Mouse (Mus musculus) large intestine, adult 2 months (tissue): Measurements from ENCODE around the gene Ces3b. TPM values are rescaled to one million over a fixed set of nuclear protein-coding genes. Genes with fewer than 3 reads are reported as not detected.
"Not testable (repeated sequence)": the region's sequence is repeated elsewhere in the genome, so short reads cannot be mapped to it uniquely, and the experiment has no call there.

Experiments used
- DNase-seq: peaks from one replicate; pipeline ENCODE4 v3.0.0-alpha.2; 2012; ENCODE audit warnings: low read depth, low spot score
- WGBS: fragments of 180-500 bp; shearing (Covaris S2); methylation state at CpG from one replicate; pipeline ENCODE4 v1.1.7; 2018; 5-methylcytosine and 5-hydroxymethylcytosine counted together
- polyA plus RNA-seq: library from polyadenylated mRNA; depleted of rRNA; stranded (reverse); fragments of >200 nt; gene quantifications from 2 replicates; pipeline ENCODE4 v1.2.3, GENCODE M21; 2012; rRNA removed

Gene Ces3b
- not detected in 2 replicates for polyA plus RNA-seq

GRCm38 (mm10) chr8:105083449-105084050 is at the start of gene Ces3b:
Gene Ces3b, plus strand, starts transcription at chr8:105083753.
- 39% methylated on average over 7 of the region's 7 CpGs for WGBS
- no peak for DNase-seq

DNA sequence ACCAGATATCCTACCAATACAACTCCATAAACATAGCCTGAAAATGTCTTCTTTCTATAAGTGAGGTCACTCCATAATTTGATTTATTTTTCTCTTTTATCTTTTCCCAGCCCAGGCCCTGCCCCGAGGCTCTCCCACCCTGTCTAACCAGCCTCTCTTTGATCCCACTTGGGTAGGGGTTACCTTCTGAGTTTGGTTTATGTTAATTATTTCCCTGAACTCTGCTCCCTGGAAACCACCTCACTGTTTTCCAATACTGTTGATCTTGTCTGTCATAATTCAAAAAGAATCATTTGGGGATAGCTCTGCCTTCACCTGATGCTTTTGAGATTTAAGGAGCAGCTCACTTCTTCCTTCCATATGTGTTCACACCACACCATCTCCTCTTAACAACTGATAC is 40.0 kb upstream of the Ces3b start:
- WGBS, result 28% methylated on average over 1 of the region's 1 CpGs
- DNase-seq, result no peak

DNA sequence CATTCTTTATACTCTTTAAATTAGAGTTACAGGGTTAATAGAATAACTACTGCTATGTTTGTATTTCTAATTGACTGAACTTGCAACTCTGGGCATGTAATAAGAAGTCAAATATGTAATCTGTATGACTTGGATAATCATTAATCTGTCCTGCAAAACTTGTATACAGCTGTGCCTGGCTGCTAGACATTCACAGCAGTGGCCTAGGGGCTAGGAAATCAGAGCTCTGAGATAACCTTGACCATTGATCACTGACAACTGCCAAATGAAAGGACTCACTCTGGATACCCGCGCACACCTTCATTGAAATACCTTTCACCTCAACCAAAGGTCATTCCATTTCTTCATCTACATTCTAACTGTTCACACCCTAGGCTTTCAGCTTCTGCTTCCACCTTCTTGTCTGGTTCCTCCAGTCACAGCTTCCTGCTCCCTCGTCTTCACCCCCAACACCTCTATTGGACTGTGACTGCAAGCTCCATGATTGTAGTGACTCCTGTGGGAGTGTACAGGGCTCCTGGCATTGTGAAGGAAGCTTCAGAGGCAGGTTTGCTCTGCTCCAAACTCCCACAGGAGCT is 37.6 kb upstream of the Ces3b start:
- no peak for DNase-seq
- WGBS, result 49% methylated on average over 3 of the region's 3 CpGs

- DNase-seq, result no peak
- 48% methylated on average over 3 of the region's 3 CpGs for WGBS
Observed at GRCm38 (mm10) chr8:105048371-105048854, 35.1 kb upstream of the Ces3b start, which contains the start of gene Ces3a. Gene Ces3a, plus strand, starts transcription at chr8:105048601.

GRCm38 (mm10) chr8:105056211-105056610 is 27.3 kb upstream of the Ces3b start:
- no peak for DNase-seq
- 93% methylated on average over 4 of the region's 4 CpGs for WGBS

DNA sequence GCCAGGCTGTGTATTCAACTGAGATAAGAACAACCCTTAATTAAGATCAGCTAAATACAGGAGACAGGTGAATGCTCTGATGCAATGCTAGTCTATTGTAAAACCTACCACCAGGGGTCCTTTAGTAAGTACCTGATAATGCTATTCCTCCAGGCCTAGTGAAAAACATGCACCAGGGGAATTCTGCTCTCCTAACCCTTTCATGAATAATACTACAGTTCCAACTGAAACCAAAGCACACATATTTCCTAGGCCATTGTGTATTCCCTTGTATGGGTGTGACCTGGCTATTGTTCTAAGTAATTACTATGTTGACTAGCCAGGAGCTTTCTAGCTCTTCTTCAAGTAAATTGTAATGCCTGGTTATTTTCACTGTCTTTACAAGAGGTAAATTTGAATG is 23.5 kb upstream of the Ces3b start:
- DNase-seq, result no peak

GRCm38 (mm10) chr8:105066761-105067160 is 16.8 kb upstream of the Ces3b start:
- WGBS, result 10% methylated on average over 1 of the region's 1 CpGs
- no peak for DNase-seq

DNA sequence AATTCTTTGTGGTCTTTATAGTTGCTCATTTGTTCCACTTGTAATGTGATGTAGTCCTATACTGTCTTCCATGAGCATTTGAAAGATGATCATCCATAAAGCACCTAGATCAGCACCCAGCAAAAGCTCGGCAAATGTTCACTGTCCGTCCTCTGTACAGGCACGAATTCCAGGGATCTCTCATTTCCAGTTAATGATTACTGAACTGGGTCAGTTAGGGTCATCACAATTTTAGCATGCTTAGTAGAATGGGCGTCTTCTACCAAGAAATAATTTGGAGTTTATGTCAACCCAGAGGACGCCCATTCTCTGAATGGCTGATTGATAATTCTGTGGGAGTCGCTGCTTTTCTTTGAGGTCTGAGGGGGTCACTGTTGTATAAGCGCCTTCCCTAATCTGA is 15.6 kb upstream of the Ces3b start:
- WGBS, result 56% methylated on average over 7 of the region's 7 CpGs
- not testable (repeated sequence) for DNase-seq

DNA sequence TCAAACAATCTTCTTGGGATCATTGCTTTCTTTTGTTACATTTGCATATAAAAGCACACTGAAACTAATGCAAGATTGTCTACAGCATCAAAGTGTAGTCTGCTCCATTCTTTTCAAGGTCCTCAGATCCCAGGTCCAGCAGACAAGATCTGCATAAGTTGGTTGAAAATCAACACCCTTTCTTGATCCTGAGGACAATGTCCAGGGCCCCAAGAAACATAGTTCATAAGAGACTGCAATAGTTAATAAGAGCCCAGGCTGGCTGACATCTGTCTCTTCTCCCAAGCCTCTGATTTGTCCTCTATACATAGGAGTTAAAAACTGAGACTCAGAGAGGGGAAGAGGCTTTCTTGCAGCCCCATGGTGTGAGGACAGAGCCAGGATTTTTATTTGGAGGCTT is 14.6 kb upstream of the Ces3b start:
- DNase-seq, result no peak

DNA sequence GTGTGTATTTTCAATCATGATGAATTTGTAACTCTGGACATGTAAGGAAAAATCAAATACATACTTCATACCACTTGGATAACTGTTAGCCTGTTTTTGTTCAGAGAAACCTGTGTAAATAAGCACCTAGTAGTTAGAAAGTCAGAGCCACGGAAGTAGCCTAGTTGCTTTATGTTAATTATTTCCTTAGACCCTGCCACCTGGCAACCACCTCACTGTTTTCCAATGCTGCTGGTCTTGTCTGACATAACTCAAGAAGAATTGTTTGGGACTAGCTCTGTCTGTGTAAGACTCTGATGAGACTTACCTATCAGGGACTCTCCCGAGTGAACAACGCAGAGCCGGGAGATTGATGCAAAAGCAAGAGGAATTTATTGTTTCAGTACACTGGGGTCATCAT is 7.0 kb upstream of the Ces3b start:
- WGBS, result 83% methylated on average over 4 of the region's 4 CpGs
- DNase-seq, result no peak

- WGBS, result 77% methylated on average over 6 of the region's 6 CpGs
Observed at GRCm38 (mm10) chr8:105077071-105077470, 6.5 kb upstream of the Ces3b start.

GRCm38 (mm10) chr8:105078591-105078990 is 5.0 kb upstream of the Ces3b start:
- WGBS, result 88% methylated on average over 5 of the region's 5 CpGs
- no peak for DNase-seq

More at GRCm38 (mm10) chr8:105077071-105077470, 6.5 kb upstream of the Ces3b start:
- DNase-seq, result no peak

- DNase-seq, result no peak
- WGBS, result 14% methylated on average over 5 of the region's 5 CpGs
Observed at GRCm38 (mm10) chr8:105080814-105081336, 2.7 kb upstream of the Ces3b start.

DNA sequence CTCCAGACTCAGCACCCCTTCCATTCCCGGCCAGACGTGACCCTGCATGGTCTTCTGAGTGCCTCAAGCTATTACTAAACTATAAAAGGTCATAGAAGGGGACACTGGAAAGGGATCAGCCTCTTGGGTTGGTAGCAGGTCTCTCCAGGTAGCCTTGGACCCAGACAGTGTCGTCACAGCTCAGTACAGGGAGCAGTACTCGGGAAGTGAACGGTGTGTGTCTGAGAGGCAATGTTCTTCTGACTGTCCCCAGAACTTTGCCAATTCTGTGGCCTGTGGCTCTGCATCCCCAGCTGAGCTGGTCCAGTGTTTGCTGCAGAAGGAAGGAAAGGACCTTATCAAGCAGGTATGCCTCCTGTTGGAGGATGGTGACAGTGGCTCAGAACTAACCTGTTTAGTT is 4.6 kb downstream of the Ces3b start:
- 84% methylated on average over 5 of the region's 5 CpGs for WGBS
- DNase-seq, result not testable (repeated sequence)

GRCm38 (mm10) chr8:105088581-105088980 is 5.0 kb downstream of the Ces3b start:
- no peak for DNase-seq
- WGBS, result 72% methylated on average over 4 of the region's 4 CpGs

DNA sequence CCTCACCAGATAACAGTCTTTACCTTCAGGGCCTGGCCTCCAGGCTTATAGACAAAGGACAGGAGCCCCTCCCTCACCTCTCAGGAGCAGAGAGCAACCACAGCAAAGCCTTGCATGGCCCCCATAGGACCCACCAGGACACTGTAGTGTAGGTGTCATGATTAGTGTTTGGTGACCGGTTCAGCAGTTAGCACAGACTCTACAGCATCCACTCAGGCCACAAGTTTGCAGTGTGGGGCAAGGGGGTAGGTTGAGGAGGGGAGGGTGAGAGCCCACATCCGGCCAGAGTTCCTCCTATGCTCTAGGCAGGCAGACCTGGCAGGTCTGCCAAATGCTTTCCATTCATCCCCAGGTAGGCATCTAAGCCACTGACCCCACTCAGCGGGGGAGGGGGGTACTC is 10.4 kb downstream of the Ces3b start:
- DNase-seq, result no peak
- WGBS, result 79% methylated on average over 3 of the region's 3 CpGs

DNA sequence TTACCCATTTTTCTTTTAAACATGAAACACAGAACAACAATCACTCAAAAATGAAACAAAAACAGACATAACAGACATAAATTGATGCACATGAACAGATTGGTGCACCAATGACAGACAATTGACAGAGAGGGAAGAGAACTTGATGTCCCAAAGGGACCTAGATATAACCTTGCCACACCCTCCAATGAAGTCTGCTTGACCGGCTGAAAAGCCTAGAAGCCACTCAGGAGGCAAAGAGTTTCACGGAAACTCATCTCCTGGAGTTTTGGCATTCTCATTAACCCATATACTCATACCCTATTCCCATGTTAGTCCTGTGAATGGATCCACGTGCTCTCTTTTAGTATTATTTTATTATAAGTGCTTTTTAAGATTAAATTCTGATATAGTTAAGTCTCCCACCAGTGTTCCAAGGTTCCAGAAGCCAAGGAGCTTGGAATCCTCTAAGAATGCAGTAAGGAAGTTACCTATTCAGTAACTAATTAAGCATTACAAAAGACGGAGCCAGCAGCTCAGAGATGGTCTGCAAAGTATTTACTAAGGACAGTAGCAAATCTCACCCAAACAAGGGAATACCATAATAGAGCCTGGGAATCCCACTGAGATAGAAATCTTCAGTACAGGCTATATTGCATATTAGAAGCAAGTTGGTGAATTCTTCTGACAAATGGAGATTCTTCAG is 18.7 kb downstream of the Ces3b start:
- WGBS, result 82% methylated on average over 4 of the region's 4 CpGs
- DNase-seq, result not testable (repeated sequence)

- WGBS, result 42% methylated on average over 5 of the region's 5 CpGs
- not testable (repeated sequence) for DNase-seq
Observed at GRCm38 (mm10) chr8:105103701-105104100, 20.1 kb downstream of the Ces3b start.

DNA sequence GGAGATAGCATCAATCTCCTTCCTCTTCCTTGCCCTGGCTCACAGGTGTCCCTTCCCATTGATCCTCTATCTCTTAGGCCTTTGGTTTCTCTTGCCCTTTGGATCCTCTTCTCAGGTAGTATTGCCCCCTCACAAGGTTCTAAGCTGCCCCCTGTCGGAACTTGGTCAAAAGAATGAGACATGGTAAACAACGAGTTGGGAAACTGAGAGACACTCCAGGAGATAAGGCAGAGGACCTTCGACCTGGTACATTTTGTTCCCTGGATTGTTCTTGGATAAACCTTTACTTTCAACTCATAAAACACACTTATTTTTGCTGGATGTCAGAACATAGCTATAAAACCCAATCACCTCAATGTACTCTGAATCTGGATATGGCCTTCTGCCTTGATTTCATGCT is 20.7 kb downstream of the Ces3b start:
- no peak for DNase-seq
- 35% methylated on average over 3 of the region's 3 CpGs for WGBS

- no peak for DNase-seq
- 85% methylated on average over 9 of the region's 9 CpGs for WGBS
Observed at GRCm38 (mm10) chr8:105129864-105130263, 46.3 kb downstream of the Ces3b start.

DNA sequence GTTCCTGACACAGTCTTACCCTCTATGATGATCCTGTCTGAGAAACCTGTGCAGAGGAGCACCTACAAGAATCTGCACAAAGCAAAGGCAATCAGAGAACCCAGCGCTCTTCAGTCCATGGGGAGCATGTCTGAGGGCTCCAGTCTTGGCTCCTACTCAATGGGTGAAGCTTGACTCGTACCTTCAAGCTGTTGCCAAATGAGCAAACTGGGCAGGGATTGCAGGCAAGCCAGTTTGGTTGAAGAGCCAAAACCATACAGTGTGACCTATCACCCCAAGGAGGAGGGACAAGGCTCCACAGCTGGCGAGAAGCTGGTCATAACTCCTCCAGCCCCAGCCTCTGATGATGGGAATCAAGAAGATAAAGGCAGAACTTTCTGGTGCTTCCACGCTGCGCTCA is 48.0 kb downstream of the Ces3b start, which contains the start of gene Ces4a:
TSS of gene Ces4a (plus strand) at position 292 of the 400 bp plus-strand sequence.
- 72% methylated on average over 5 of the region's 5 CpGs for WGBS
- no peak for DNase-seq
